Mouse (Mus musculus) hindbrain, embryonic 11.5 days (tissue): Measurements from ENCODE around the gene Dennd1a. TPM values are rescaled to one million over a fixed set of nuclear protein-coding genes. Genes with fewer than 3 reads are reported as not detected.
"Not testable (repeated sequence)": the region's sequence is repeated elsewhere in the genome, so short reads cannot be mapped to it uniquely, and the experiment has no call there.

Source experiments
- ATAC-seq: fragments of 200-750 bp; cut with Nextera tagmentation; 2 replicates; pipeline ENCODE4 v1.8.0; 2017; ENCODE audit warnings: mild to moderate bottlenecking, moderate TSS enrichment, moderate library complexity; ENCODE audit not compliant: low FRiP score
- DNase-seq: peaks from one replicate; pipeline ENCODE4 v3.0.0-alpha.2; 2015; ENCODE audit warnings: low spot score
- H3K27ac ChIP-seq: fragments of 300-500 bp; sonication (generic); 2 replicates; pipeline ENCODE4 v1.5.1; 2014; ENCODE audit warnings: mild to moderate bottlenecking, low read depth, low read length
- H3K27me3 ChIP-seq: fragments of 300-500 bp; sonication (generic); 2 replicates; pipeline ENCODE4 v1.6.1; 2014; ENCODE audit warnings: mild to moderate bottlenecking, low read length, moderate library complexity, mixed read lengths; ENCODE audit not compliant: control insufficient read depth, insufficient read depth
- H3K36me3 ChIP-seq: fragments of 300-500 bp; sonication (generic); 2 replicates; pipeline ENCODE4 v1.6.1; 2014; ENCODE audit warnings: mild to moderate bottlenecking, low read length, moderate library complexity, mixed read lengths; ENCODE audit not compliant: control insufficient read depth, insufficient read depth
- H3K4me1 ChIP-seq: fragments of 300-500 bp; sonication (generic); replicated peaks from 2 replicates; pipeline ENCODE4 v1.6.1; 2014; ENCODE audit warnings: low read length, mixed read lengths; ENCODE audit not compliant: control insufficient read depth, insufficient read depth
- H3K4me2 ChIP-seq: fragments of 300-500 bp; sonication (generic); replicated peaks from 2 replicates; pipeline ENCODE4 v1.6.1; 2014; ENCODE audit warnings: mild to moderate bottlenecking, low read depth, low read length
- H3K4me3 ChIP-seq: fragments of 300-500 bp; sonication (generic); 2 replicates; pipeline ENCODE4 v1.5.1; 2014; ENCODE audit warnings: low read depth, low read length
- H3K9ac ChIP-seq: fragments of 300-500 bp; sonication (generic); 2 replicates; pipeline ENCODE4 v1.6.1; 2014; ENCODE audit warnings: low read depth, low read length
- H3K9me3 ChIP-seq: fragments of 300-500 bp; sonication (generic); 2 replicates; pipeline ENCODE4 v1.6.1; 2016; ENCODE audit warnings: low read length; ENCODE audit not compliant: control insufficient read depth
- WGBS: fragments of 180-500 bp; shearing (Covaris S2); extraction: QIAGEN DNeasy Blood & Tissue Kit; methylation state at CpG from one replicate; pipeline ENCODE4 v1.1.7; 2014; 5-methylcytosine and 5-hydroxymethylcytosine counted together
- polyA plus RNA-seq: library from polyadenylated mRNA; unstranded; fragments of >200 nt; fragmentation: Nextera tagmentation; extraction: Ambion mirVana; gene quantifications from 2 replicates; pipeline ENCODE4 v1.2.1, GENCODE M21; 2014

Dennd1a gene
- polyA plus RNA-seq, 1 experiment from 2014 or later = 11.3 TPM

GRCm38 (mm10) chr2:37964534-37964933, 322.7 kb downstream of the Dennd1a start:
- H3K9ac ChIP-seq = no peak overlapping the region
- H3K27me3 ChIP-seq = no peaks in the 10 kb centered on the region
- no peak overlapping the region for H3K4me3 ChIP-seq
- H3K36me3 ChIP-seq = no peaks in the 10 kb centered on the region
- no peak for DNase-seq
- no peak overlapping the region for H3K27ac ChIP-seq
- H3K4me2 ChIP-seq = no peak overlapping the region
- no peaks in the 10 kb centered on the region for H3K4me1 ChIP-seq
- WGBS = 96% methylated on average over 4 of the region's 4 CpGs
- no peak for ATAC-seq
- no peaks in the 10 kb centered on the region for H3K9me3 ChIP-seq

GRCm38 (mm10) chr2:37963362-37963761, 323.8 kb downstream of the Dennd1a start:
- no peak for ATAC-seq
- WGBS = 30% methylated on average over 4 of the region's 4 CpGs
- Histone ChIP-seq H3K4me2 (no peak overlapping the region), H3K27me3 (no peaks in the 10 kb centered on the region), H3K4me1 (no peaks in the 10 kb centered on the region), H3K9ac (no peak overlapping the region), H3K9me3 (no peaks in the 10 kb centered on the region), H3K27ac (no peak overlapping the region), H3K36me3 (no peaks in the 10 kb centered on the region), H3K4me3 (no peak overlapping the region)
- DNase-seq = no peak

GRCm38 (mm10) chr2:37948424-37948823, 338.8 kb downstream of the Dennd1a start:
- DNase-seq = no peak
- Histone ChIP-seq H3K9ac (no peak overlapping the region), H3K9me3 (no peaks in the 10 kb centered on the region), H3K4me3 (no peak overlapping the region), H3K27me3 (no peaks in the 10 kb centered on the region), H3K27ac (no peak overlapping the region), H3K4me1 (no peaks in the 10 kb centered on the region), H3K36me3 (no peaks in the 10 kb centered on the region), H3K4me2 (no peak overlapping the region)
- 31% methylated on average over 2 of the region's 2 CpGs for WGBS
- ATAC-seq = no peak

- Histone ChIP-seq H3K4me3 (no peak overlapping the region), H3K9ac (no peak overlapping the region), H3K4me1 (no peaks in the 10 kb centered on the region), H3K4me2 (no peak overlapping the region), H3K9me3 (no peaks in the 10 kb centered on the region), H3K27ac (no peak overlapping the region), H3K27me3 (no peaks in the 10 kb centered on the region), H3K36me3 (no peaks in the 10 kb centered on the region)
- ATAC-seq (no peak), DNase-seq (no peak)
- 72% methylated on average over 9 of the region's 9 CpGs for WGBS
Measured at GRCm38 (mm10) chr2:37945598-37946336, 341.4 kb downstream of the Dennd1a start.

- Histone ChIP-seq H3K27ac (no peak overlapping the region), H3K36me3 (no peaks in the 10 kb centered on the region), H3K4me3 (no peak overlapping the region), H3K4me1 (no peaks in the 10 kb centered on the region), H3K4me2 (no peak overlapping the region), H3K9me3 (no peaks in the 10 kb centered on the region), H3K9ac (no peak overlapping the region), H3K27me3 (no peaks in the 10 kb centered on the region)
- 81% methylated on average over 2 of the region's 2 CpGs for WGBS
- DNase-seq (no peak), ATAC-seq (no peak)
Measured at GRCm38 (mm10) chr2:37942906-37943305, 344.3 kb downstream of the Dennd1a start.

GRCm38 (mm10) chr2:37941741-37942140, 345.4 kb downstream of the Dennd1a start:
- Histone ChIP-seq H3K4me2 (no peak overlapping the region), H3K4me1 (no peaks in the 10 kb centered on the region), H3K36me3 (no peaks in the 10 kb centered on the region), H3K27ac (no peak overlapping the region), H3K4me3 (no peak overlapping the region), H3K9ac (no peak overlapping the region), H3K27me3 (no peaks in the 10 kb centered on the region), H3K9me3 (no peaks in the 10 kb centered on the region)
- DNase-seq (no peak), ATAC-seq (no peak)

- H3K4me3 ChIP-seq = no peak overlapping the region
- H3K4me2 ChIP-seq = no peak overlapping the region
- no peak for ATAC-seq
- H3K36me3 ChIP-seq = no peaks in the 10 kb centered on the region
- no peaks in the 10 kb centered on the region for H3K4me1 ChIP-seq
- 83% methylated on average over 4 of the region's 4 CpGs for WGBS
- no peaks in the 10 kb centered on the region for H3K9me3 ChIP-seq
- H3K27me3 ChIP-seq = no peaks in the 10 kb centered on the region
- no peak for DNase-seq
- no peak overlapping the region for H3K9ac ChIP-seq
- no peak overlapping the region for H3K27ac ChIP-seq
Measured at GRCm38 (mm10) chr2:37940845-37941361, 346.3 kb downstream of the Dennd1a start.

GRCm38 (mm10) chr2:37939997-37940396, 347.2 kb downstream of the Dennd1a start:
- Histone ChIP-seq H3K27me3 (no peaks in the 10 kb centered on the region), H3K9ac (no peak overlapping the region), H3K4me1 (no peaks in the 10 kb centered on the region), H3K4me2 (no peak overlapping the region), H3K4me3 (no peak overlapping the region), H3K36me3 (no peaks in the 10 kb centered on the region), H3K27ac (no peak overlapping the region), H3K9me3 (no peaks in the 10 kb centered on the region)
- ATAC-seq (no peak), DNase-seq (no peak)
- WGBS = 53% methylated on average over 1 of the region's 1 CpGs

- H3K27ac ChIP-seq, ATAC-seq, H3K27me3 ChIP-seq, DNase-seq, H3K4me3 ChIP-seq, H3K4me1 ChIP-seq, H3K4me2 ChIP-seq, H3K36me3 ChIP-seq, H3K9me3 ChIP-seq, H3K9ac ChIP-seq: not testable (repeated sequence)
- WGBS = 86% methylated on average over 1 of the region's 4 CpGs
Measured at GRCm38 (mm10) chr2:37936922-37937321, 350.3 kb downstream of the Dennd1a start.
